Mouse (Mus musculus): ENCODE measurements around the gene Siah1a.

Gene Siah1a

GRCm38 (mm10) chr8:86745221-86745934 is at the start of gene Siah1a, which contains the start of gene Gm10638:
Gene Siah1a (minus strand): TSS chr8:86745934.
Gene Gm10638 (plus strand): TSS chr8:86745699.
- DNase-seq (ENCODE audit: low spot score in 2 of 2): peak; percentile 71 to 81

GRCm38 (mm10) chr8:86794716-86795115 is 49.0 kb upstream of the Siah1a start:
- no peak for DNase-seq (ENCODE audit: low spot score in 2 of 2)

GRCm38 (mm10) chr8:86791542-86791941 is 45.8 kb upstream of the Siah1a start:
- no peak for DNase-seq (ENCODE audit: low spot score in 2 of 2)

GRCm38 (mm10) chr8:86789576-86789975 is 43.8 kb upstream of the Siah1a start:
- DNase-seq (ENCODE audit: low spot score in 2 of 2): no peak

GRCm38 (mm10) chr8:86787891-86788420 is 42.2 kb upstream of the Siah1a start:
- DNase-seq (ENCODE audit: low spot score in 2 of 2): no peak

GRCm38 (mm10) chr8:86786498-86786897 is 40.8 kb upstream of the Siah1a start:
- no peak for DNase-seq (ENCODE audit: low spot score in 2 of 2)

- no peak for DNase-seq (ENCODE audit: low spot score in 2 of 2)
Measured at GRCm38 (mm10) chr8:86781094-86781493, 35.4 kb upstream of the Siah1a start.

- no peak for DNase-seq (ENCODE audit: low spot score in 2 of 2)
Measured at GRCm38 (mm10) chr8:86779207-86779606, 33.5 kb upstream of the Siah1a start.

- no peak for DNase-seq (ENCODE audit: low spot score in 2 of 2)
Measured at GRCm38 (mm10) chr8:86769945-86770715, 24.4 kb upstream of the Siah1a start.

GRCm38 (mm10) chr8:86768499-86768898 is 22.8 kb upstream of the Siah1a start:
- DNase-seq (ENCODE audit: low spot score in 2 of 2): no peak

- no peak for DNase-seq (ENCODE audit: low spot score in 2 of 2)
Measured at GRCm38 (mm10) chr8:86766548-86767211, 20.9 kb upstream of the Siah1a start.

GRCm38 (mm10) chr8:86765669-86766068 is 19.9 kb upstream of the Siah1a start:
- no peak for DNase-seq (ENCODE audit: low spot score in 2 of 2)

- peak in 1 of 2 experiments; percentile 68 for DNase-seq (ENCODE audit: low spot score in 2 of 2)
Measured at GRCm38 (mm10) chr8:86765155-86765554, 19.4 kb upstream of the Siah1a start.

- no peak for DNase-seq (ENCODE audit: low spot score in 2 of 2)
Measured at GRCm38 (mm10) chr8:86762806-86763205, 17.1 kb upstream of the Siah1a start.

- no peak for DNase-seq (ENCODE audit: low spot score in 2 of 2)
Measured at GRCm38 (mm10) chr8:86760746-86761145, 15.0 kb upstream of the Siah1a start.

GRCm38 (mm10) chr8:86759090-86759491 is 13.4 kb upstream of the Siah1a start:
- no peak for DNase-seq (ENCODE audit: low spot score in 2 of 2)

GRCm38 (mm10) chr8:86758651-86759050 is 12.9 kb upstream of the Siah1a start:
- no peak for DNase-seq (ENCODE audit: low spot score in 2 of 2)

GRCm38 (mm10) chr8:86756948-86757733 is 11.4 kb upstream of the Siah1a start:
- no peak for DNase-seq (ENCODE audit: low spot score in 2 of 2)

GRCm38 (mm10) chr8:86749842-86750241 is 4.1 kb upstream of the Siah1a start:
- DNase-seq (ENCODE audit: low spot score in 2 of 2): no peak

- peak in 1 of 2 experiments; percentile 49 for DNase-seq (ENCODE audit: low spot score in 2 of 2)
Measured at GRCm38 (mm10) chr8:86746511-86746910, 777 bp upstream of the Siah1a start.

GRCm38 (mm10) chr8:86745935-86746441 is 254 bp upstream of the Siah1a start:
- DNase-seq (ENCODE audit: low spot score in 2 of 2): peak; percentile 97 to 98

All from spleen, postnatal 10 days (tissue).